Mouse (Mus musculus): Measurements from ENCODE around the gene Qrfp. TPM values are rescaled to one million over a fixed set of nuclear protein-coding genes. Genes with fewer than 3 reads are reported as not detected.

Gene Qrfp
- polyA plus RNA-seq, 2 experiments: 0.16 to 0.30 TPM

- Histone ChIP-seq H3K4me1 (ENCODE audit: control insufficient read depth, insufficient read depth, low read length) (no peaks in the 10 kb centered on the region), H3K4me3 (replicated peaks; ENCODE audit: low read length) (no peak overlapping the region), H3K36me3 (ENCODE audit: control insufficient read depth, insufficient read depth, low read length) (peaks cover 94% of the 10 kb centered on the region), H3K9me3 (ENCODE audit: control insufficient read depth, low read length) (no peaks in the 10 kb centered on the region), H3K4me2 (replicated peaks; ENCODE audit: low read depth, low read length, severe bottlenecking) (no peak overlapping the region), H3K27ac (replicated peaks; ENCODE audit: low read depth, low read length) (no peak overlapping the region), H3K27me3 (ENCODE audit: control insufficient read depth, insufficient read depth, low read length) (no peaks in the 10 kb centered on the region), H3K9ac (ENCODE audit: low read depth, low read length, severe bottlenecking) (no peak overlapping the region)
- ATAC-seq (ENCODE audit: low FRiP score, low read depth) (peak; percentile 52), DNase-seq (ENCODE audit: low spot score) (peak; percentile 76)
- TF ChIP-seq POLR2A (IDR thresholded peaks at IDR 0.05; ENCODE audit: borderline replicate concordance, extremely low read depth, insufficient read depth, insufficient read length): no peak
- WGBS: 40% methylated on average over 9 of the region's 9 CpGs
These were observed 25.3 kb downstream of the Qrfp start for GRCm38 (mm10) chr2:31785074-31785473.

- no peak for TF ChIP-seq POLR2A (IDR thresholded peaks at IDR 0.05; ENCODE audit: borderline replicate concordance, extremely low read depth, insufficient read depth, insufficient read length)
- Histone ChIP-seq H3K4me1 (ENCODE audit: control insufficient read depth, insufficient read depth, low read length) (no peaks in the 10 kb centered on the region), H3K36me3 (ENCODE audit: control insufficient read depth, insufficient read depth, low read length) (peaks cover 97% of the 10 kb centered on the region), H3K4me2 (replicated peaks; ENCODE audit: low read depth, low read length, severe bottlenecking) (no peak overlapping the region), H3K9me3 (ENCODE audit: control insufficient read depth, low read length) (no peaks in the 10 kb centered on the region), H3K4me3 (replicated peaks; ENCODE audit: low read length) (no peak overlapping the region), H3K27me3 (ENCODE audit: control insufficient read depth, insufficient read depth, low read length) (no peaks in the 10 kb centered on the region), H3K27ac (replicated peaks; ENCODE audit: low read depth, low read length) (no peak overlapping the region), H3K9ac (ENCODE audit: low read depth, low read length, severe bottlenecking) (no peak overlapping the region)
- DNase-seq (ENCODE audit: low spot score) (no peak), ATAC-seq (ENCODE audit: low FRiP score, low read depth) (no peak)
- 57% methylated on average over 8 of the region's 8 CpGs for WGBS
These were observed 27.3 kb downstream of the Qrfp start for GRCm38 (mm10) chr2:31782958-31783602.

DNA sequence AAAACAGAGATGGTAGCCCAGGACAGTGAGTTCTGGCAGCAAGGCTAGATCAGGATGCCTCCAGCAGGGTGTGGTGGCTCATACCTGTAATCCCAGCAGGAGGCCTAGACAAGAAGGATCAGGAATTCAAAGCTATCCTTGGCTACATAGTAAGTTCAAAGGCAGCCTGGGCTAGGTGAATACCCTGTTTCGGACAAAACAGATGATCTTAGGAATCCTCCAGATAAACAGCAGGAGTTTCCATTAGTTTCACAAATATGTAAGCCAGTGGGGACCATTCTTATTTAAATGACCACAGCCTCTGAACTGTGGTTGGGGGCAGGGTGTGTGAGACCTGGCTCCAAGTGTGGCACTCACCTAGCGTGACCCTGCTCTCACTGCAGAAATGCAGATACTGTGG is 31.1 kb downstream of the Qrfp start:
- Histone ChIP-seq H3K36me3 (ENCODE audit: control insufficient read depth, insufficient read depth, low read length) (peaks cover 76% of the 10 kb centered on the region), H3K9ac (ENCODE audit: low read depth, low read length, severe bottlenecking) (no peak overlapping the region), H3K9me3 (ENCODE audit: control insufficient read depth, low read length) (no peaks in the 10 kb centered on the region), H3K4me2 (replicated peaks; ENCODE audit: low read depth, low read length, severe bottlenecking) (no peak overlapping the region), H3K4me1 (ENCODE audit: control insufficient read depth, insufficient read depth, low read length) (no peaks in the 10 kb centered on the region), H3K27ac (replicated peaks; ENCODE audit: low read depth, low read length) (no peak overlapping the region), H3K27me3 (ENCODE audit: control insufficient read depth, insufficient read depth, low read length) (no peaks in the 10 kb centered on the region), H3K4me3 (replicated peaks; ENCODE audit: low read length) (no peak overlapping the region)
- TF ChIP-seq POLR2A (IDR thresholded peaks at IDR 0.05; ENCODE audit: borderline replicate concordance, extremely low read depth, insufficient read depth, insufficient read length): no peak
- ATAC-seq (ENCODE audit: low FRiP score, low read depth): no peak
- WGBS: 95% methylated on average over 2 of the region's 2 CpGs
- DNase-seq (ENCODE audit: low spot score): no peak

DNA sequence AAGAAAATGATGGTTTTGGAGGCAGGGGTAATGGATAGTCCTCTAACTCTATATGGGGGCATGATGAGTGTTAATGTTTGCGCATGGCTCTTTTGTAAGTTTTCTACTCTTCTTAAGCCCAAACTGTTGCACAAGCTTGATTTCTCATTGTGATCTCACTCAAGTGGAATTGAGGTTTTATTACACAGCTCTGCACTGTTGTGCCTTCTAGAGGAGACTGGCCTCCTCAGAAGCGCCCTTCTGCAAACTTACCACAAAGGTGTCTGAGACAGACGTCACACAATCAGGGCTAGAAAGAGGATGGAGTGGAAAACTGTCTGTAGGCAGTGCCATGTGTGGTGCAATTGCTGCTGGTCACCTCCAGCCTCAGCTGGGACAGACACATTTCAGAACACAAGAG is 33.9 kb downstream of the Qrfp start:
- Histone ChIP-seq H3K9ac (ENCODE audit: low read depth, low read length, severe bottlenecking) (no peak overlapping the region), H3K9me3 (ENCODE audit: control insufficient read depth, low read length) (no peaks in the 10 kb centered on the region), H3K4me1 (ENCODE audit: control insufficient read depth, insufficient read depth, low read length) (peaks cover 4% of the 10 kb centered on the region), H3K27me3 (ENCODE audit: control insufficient read depth, insufficient read depth, low read length) (no peaks in the 10 kb centered on the region), H3K4me2 (replicated peaks; ENCODE audit: low read depth, low read length, severe bottlenecking) (no peak overlapping the region), H3K4me3 (replicated peaks; ENCODE audit: low read length) (no peak overlapping the region), H3K27ac (replicated peaks; ENCODE audit: low read depth, low read length) (no peak overlapping the region), H3K36me3 (ENCODE audit: control insufficient read depth, insufficient read depth, low read length) (peaks cover 48% of the 10 kb centered on the region)
- DNase-seq (ENCODE audit: low spot score) (no peak), ATAC-seq (ENCODE audit: low FRiP score, low read depth) (no peak)
- 98% methylated on average over 3 of the region's 3 CpGs for WGBS
- no peak for TF ChIP-seq POLR2A (IDR thresholded peaks at IDR 0.05; ENCODE audit: borderline replicate concordance, extremely low read depth, insufficient read depth, insufficient read length)

DNA sequence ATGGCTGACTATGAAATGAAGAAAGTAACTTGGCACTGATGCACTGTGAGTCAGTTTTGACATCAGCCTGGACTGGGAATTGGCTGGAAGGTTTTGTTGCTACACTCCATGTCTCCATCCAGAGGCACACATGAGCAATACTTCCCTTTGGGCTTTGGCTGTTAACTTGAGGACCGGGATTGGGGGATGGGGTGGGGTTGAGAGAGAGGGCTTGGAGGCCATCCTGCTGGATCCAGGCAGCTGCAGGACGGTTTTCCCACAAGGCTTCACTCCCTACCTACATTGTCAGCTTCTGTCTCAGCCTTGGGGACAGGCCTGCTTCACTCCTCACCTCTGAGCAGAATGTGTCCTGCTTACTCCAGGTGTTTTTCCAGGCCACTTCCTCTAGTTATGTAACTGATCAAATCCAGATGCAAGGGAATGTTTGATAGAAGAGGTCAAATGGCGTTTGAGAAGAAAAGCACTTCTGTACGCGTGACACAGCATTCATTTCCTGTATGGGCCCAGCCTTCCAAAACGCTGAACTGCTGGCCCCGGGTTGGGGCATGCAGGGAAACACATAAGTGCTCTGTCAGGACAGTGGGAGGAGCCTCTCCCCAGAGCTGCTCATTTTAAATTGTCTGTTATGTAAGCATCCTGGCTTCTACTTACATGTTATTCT is 39.5 kb downstream of the Qrfp start:
- no peak for TF ChIP-seq POLR2A (IDR thresholded peaks at IDR 0.05; ENCODE audit: borderline replicate concordance, extremely low read depth, insufficient read depth, insufficient read length)
- peak overlapping the region; percentile 77 for H3K27ac ChIP-seq (replicated peaks; ENCODE audit: low read depth, low read length)
- WGBS: 6% methylated on average over 7 of the region's 7 CpGs
- H3K4me1 ChIP-seq (ENCODE audit: control insufficient read depth, insufficient read depth, low read length): peaks cover 43% of the 10 kb centered on the region
- no peak overlapping the region for H3K4me3 ChIP-seq (replicated peaks; ENCODE audit: low read length)
- ATAC-seq (ENCODE audit: low FRiP score, low read depth) (peak; percentile 67), DNase-seq (ENCODE audit: low spot score) (peak; percentile 74)
- H3K9me3 ChIP-seq (ENCODE audit: control insufficient read depth, low read length): no peaks in the 10 kb centered on the region
- H3K9ac ChIP-seq (ENCODE audit: low read depth, low read length, severe bottlenecking): 0 out of 2 replicates have a peak overlapping the region, but pooled peaks have one; percentile 8
- H3K36me3 ChIP-seq (ENCODE audit: control insufficient read depth, insufficient read depth, low read length): peaks cover 4% of the 10 kb centered on the region; the same call in 1 of the 2 replicates
- no peak overlapping the region; the same call in 1 of the 2 replicates for H3K4me2 ChIP-seq (replicated peaks; ENCODE audit: low read depth, low read length, severe bottlenecking)
- H3K27me3 ChIP-seq (ENCODE audit: control insufficient read depth, insufficient read depth, low read length): no peaks in the 10 kb centered on the region
